Mouse (Mus musculus) small intestine, adult 2 months (tissue): ENCODE measurements around the gene Itga6. TPM values are rescaled to one million over a fixed set of nuclear protein-coding genes. Genes with fewer than 3 reads are reported as not detected.
A peak's percentile ranks its signal among the peaks of the same experiment; 100 is the strongest.

Experiments used
- H3K27ac ChIP-seq: fragments of 200-500 bp; 2 replicates; pipeline ENCODE4 v1.5.1; 2012; ENCODE audit warnings: low read depth, low read length, control low read depth, inconsistent platforms; ENCODE audit not compliant: insufficient read depth
- H3K27me3 ChIP-seq: fragments of 200-500 bp; 2 replicates; pipeline ENCODE4 v1.6.1; 2012; ENCODE audit warnings: mild to moderate bottlenecking, moderate library complexity, low read length, inconsistent platforms; ENCODE audit not compliant: control insufficient read depth, insufficient read depth
- H3K36me3 ChIP-seq: fragments of 200-500 bp; 2 replicates; pipeline ENCODE4 v1.6.1; 2012; ENCODE audit warnings: mild to moderate bottlenecking, low read length, control low read depth, inconsistent platforms; ENCODE audit not compliant: control insufficient read depth, insufficient read depth
- H3K4me1 ChIP-seq: fragments of 200-500 bp; 2 replicates; pipeline ENCODE4 v1.6.1; 2012; ENCODE audit warnings: low read length, inconsistent platforms, mixed read lengths; ENCODE audit not compliant: control insufficient read depth, insufficient read depth, insufficient read length
- H3K4me3 ChIP-seq: fragments of 200-500 bp; 2 replicates; pipeline ENCODE4 v1.5.1; 2012; ENCODE audit warnings: low read depth, mild to moderate bottlenecking, control low read depth, inconsistent platforms, low read length, moderate library complexity
- CTCF ChIP-seq: fragments of 200-500 bp; IDR thresholded peaks from 2 replicates; pipeline ENCODE4 v1.5.1; 2012; ENCODE audit warnings: low read depth, mild to moderate bottlenecking, control low read depth, inconsistent platforms, low read length, moderate library complexity, mixed read lengths; ENCODE audit not compliant: insufficient replicate concordance, insufficient read length; ENCODE audit errors: extremely low read depth
- POLR2A ChIP-seq: fragments of 200-500 bp; IDR thresholded peaks from 2 replicates; pipeline ENCODE4 v1.6.1; 2012; ENCODE audit warnings: low read depth, mild to moderate bottlenecking, control low read depth, inconsistent platforms, low read length, moderate library complexity
- WGBS: fragments of 180-500 bp; shearing (Covaris S2); methylation state at CpG from one replicate; pipeline ENCODE4 v1.1.7; 2018; 5-methylcytosine and 5-hydroxymethylcytosine counted together
- polyA plus RNA-seq: library from polyadenylated mRNA; depleted of rRNA; stranded (reverse); fragments of >200 nt; gene quantifications from 2 replicates; pipeline ENCODE4 v1.2.3, GENCODE M21; 2012

Itga6 gene
- polyA plus RNA-seq, 1 experiment, result 49.8 TPM

GRCm38 (mm10) chr2:71735541-71736159, 9.8 kb upstream of the Itga6 start:
- no peak overlapping the region for H3K27ac ChIP-seq

GRCm38 (mm10) chr2:71736213-71736612, 9.2 kb upstream of the Itga6 start:
- Histone ChIP-seq H3K27ac (no peak overlapping the region), H3K4me1 (peaks cover 9% of the 10 kb centered on the region; the same call in 1 of the 2 replicates), H3K4me3 (no peak overlapping the region), H3K36me3 (no peaks in the 10 kb centered on the region), H3K27me3 (no peaks in the 10 kb centered on the region)
- 95% methylated on average over 2 of the region's 2 CpGs for WGBS
- peak; percentile 21; the same call in 1 of the 2 replicates for TF ChIP-seq CTCF
- no peak for TF ChIP-seq POLR2A

More at GRCm38 (mm10) chr2:71735541-71736159, 9.8 kb upstream of the Itga6 start:
- Histone ChIP-seq H3K36me3 (no peaks in the 10 kb centered on the region), H3K4me3 (no peak overlapping the region), H3K27me3 (no peaks in the 10 kb centered on the region), H3K4me1 (peaks cover 9% of the 10 kb centered on the region; the same call in 1 of the 2 replicates)
- 89% methylated on average over 17 of the region's 17 CpGs for WGBS
- TF ChIP-seq CTCF (no peak), POLR2A (no peak)

GRCm38 (mm10) chr2:71739173-71739860, 6.1 kb upstream of the Itga6 start:
- Histone ChIP-seq H3K27ac (peak overlapping the region; percentile 71), H3K36me3 (no peaks in the 10 kb centered on the region), H3K4me3 (no peak overlapping the region), H3K4me1 (peaks cover 9% of the 10 kb centered on the region; the same call in 1 of the 2 replicates), H3K27me3 (no peaks in the 10 kb centered on the region)
- 29% methylated on average over 9 of the region's 9 CpGs for WGBS
- no peak for TF ChIP-seq CTCF
- TF ChIP-seq POLR2A, result no peak

- Histone ChIP-seq H3K4me1 (peaks cover 11% of the 10 kb centered on the region; the same call in 1 of the 2 replicates), H3K27me3 (no peaks in the 10 kb centered on the region), H3K4me3 (no peak overlapping the region), H3K36me3 (no peaks in the 10 kb centered on the region), H3K27ac (no peak overlapping the region)
- TF ChIP-seq POLR2A (no peak), CTCF (no peak)
- WGBS, result 84% methylated on average over 4 of the region's 4 CpGs
Measured at GRCm38 (mm10) chr2:71742557-71742956, 2.9 kb upstream of the Itga6 start.

GRCm38 (mm10) chr2:71743377-71743776, 2.0 kb upstream of the Itga6 start:
- Histone ChIP-seq H3K27me3 (no peaks in the 10 kb centered on the region), H3K27ac (no peak overlapping the region), H3K4me3 (no peak overlapping the region), H3K4me1 (peaks cover 11% of the 10 kb centered on the region; the same call in 1 of the 2 replicates), H3K36me3 (no peaks in the 10 kb centered on the region)
- WGBS, result 78% methylated on average over 7 of the region's 7 CpGs
- TF ChIP-seq POLR2A (no peak), CTCF (no peak)

- 60% methylated on average over 9 of the region's 9 CpGs for WGBS
Measured at GRCm38 (mm10) chr2:71744320-71744719, 1.1 kb upstream of the Itga6 start.

GRCm38 (mm10) chr2:71744861-71745507, 432 bp upstream of the Itga6 start:
- 67% methylated on average over 11 of the region's 11 CpGs for WGBS
- Histone ChIP-seq H3K4me1 (peaks cover 8% of the 10 kb centered on the region; the same call in 1 of the 2 replicates), H3K4me3 (no peak overlapping the region), H3K27me3 (no peaks in the 10 kb centered on the region), H3K27ac (no peak overlapping the region), H3K36me3 (no peaks in the 10 kb centered on the region)
- TF ChIP-seq CTCF, result no peak
- no peak for TF ChIP-seq POLR2A

More at GRCm38 (mm10) chr2:71744320-71744719, 1.1 kb upstream of the Itga6 start:
- H3K4me1 ChIP-seq, result peaks cover 8% of the 10 kb centered on the region; the same call in 1 of the 2 replicates
- TF ChIP-seq CTCF (no peak), POLR2A (no peak)
- H3K27ac ChIP-seq, result no peak overlapping the region
- H3K36me3 ChIP-seq, result no peaks in the 10 kb centered on the region
- H3K27me3 ChIP-seq, result no peaks in the 10 kb centered on the region
- no peak overlapping the region for H3K4me3 ChIP-seq
